Mouse (Mus musculus): ENCODE measurements around the gene Plekhh2.

The Plekhh2 gene

DNA sequence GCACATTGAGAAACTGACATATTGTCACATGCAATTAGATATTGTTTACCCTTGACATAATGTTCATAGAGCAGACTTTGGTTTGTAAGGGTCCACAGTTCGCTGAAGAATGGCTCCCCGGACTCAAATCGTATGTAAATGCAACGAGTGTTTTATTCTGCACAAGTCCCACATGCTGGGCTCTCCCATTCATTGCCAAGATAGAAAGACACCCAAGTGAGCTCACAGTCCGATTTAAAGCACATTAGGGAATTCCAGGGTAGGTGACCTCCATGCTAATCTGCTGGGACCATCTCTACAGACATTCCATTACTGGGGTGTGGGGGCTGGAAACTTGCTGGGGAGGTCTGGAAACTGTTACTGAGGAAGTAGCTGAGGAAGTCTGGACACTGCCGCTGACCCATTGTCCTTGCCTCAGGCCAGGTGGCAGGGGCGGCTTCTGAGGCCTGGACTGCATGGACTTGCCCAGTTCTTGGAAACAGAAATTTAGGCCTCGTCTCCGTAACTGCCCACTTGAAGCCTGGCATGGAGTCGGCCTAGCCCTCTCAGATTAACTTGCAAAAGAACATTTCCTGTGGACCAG, 128.2 kb downstream of the Plekhh2 start:
- DNase-seq (ENCODE audit: inconsistent age in 2 of 2, low spot score in 1 of 2): no peak

GRCm38 (mm10) chr17:84641893-84642292, 130.2 kb downstream of the Plekhh2 start:
- peak; percentile 30 to 76 for DNase-seq (ENCODE audit: inconsistent age in 2 of 2, low spot score in 1 of 2)

GRCm38 (mm10) chr17:84642324-84642723, 130.6 kb downstream of the Plekhh2 start:
- DNase-seq (ENCODE audit: inconsistent age in 2 of 2, low spot score in 1 of 2): no peak

GRCm38 (mm10) chr17:84644292-84645050, 132.8 kb downstream of the Plekhh2 start:
- no peak for DNase-seq (ENCODE audit: inconsistent age in 2 of 2, low spot score in 1 of 2)

DNA sequence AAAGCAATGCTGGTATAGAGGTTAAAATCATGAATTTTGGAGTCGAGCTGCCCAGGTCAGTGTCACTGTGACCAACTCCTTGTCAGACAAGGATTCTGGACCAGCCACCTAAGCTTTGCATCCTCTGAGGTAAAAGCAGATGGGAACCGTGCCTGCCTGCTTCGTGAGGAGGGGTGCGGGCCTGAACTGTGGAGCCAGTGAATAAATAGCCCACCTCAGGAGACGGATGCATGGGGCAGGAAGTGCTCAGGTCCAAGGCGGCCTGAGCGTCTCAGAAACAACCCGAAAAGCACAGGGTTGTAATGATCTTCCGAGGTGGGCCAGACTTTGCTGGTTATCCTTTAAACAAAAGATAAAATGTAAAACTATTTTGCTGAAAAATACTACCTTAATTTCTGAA, 133.4 kb downstream of the Plekhh2 start:
- DNase-seq (ENCODE audit: inconsistent age in 2 of 2, low spot score in 1 of 2): no peak

- no peak for DNase-seq (ENCODE audit: inconsistent age in 2 of 2, low spot score in 1 of 2)
Measured at GRCm38 (mm10) chr17:84645894-84646293, 134.2 kb downstream of the Plekhh2 start.

- DNase-seq (ENCODE audit: inconsistent age in 2 of 2, low spot score in 1 of 2): no peak
Measured at GRCm38 (mm10) chr17:84646477-84646876, 134.8 kb downstream of the Plekhh2 start.

DNA sequence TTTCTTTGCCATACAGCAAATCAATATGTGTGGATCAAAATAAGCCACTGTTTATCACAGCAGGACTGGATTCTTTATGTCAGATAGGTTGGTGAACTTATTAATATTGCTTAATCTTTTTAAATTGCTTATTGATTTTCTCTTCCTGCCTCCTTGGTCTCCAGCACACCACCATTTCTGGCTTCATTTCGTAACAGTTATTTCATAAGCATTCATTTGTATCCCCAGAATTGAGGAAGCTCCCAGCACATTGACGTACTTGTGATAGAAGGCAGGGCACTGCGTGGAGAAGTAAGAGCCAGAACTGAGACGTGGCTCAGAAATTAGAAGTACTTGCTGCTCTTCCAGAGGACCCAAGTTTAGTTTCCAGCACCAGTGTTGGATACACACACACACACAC, 135.9 kb downstream of the Plekhh2 start:
- DNase-seq (ENCODE audit: inconsistent age in 2 of 2, low spot score in 1 of 2): no peak

DNA sequence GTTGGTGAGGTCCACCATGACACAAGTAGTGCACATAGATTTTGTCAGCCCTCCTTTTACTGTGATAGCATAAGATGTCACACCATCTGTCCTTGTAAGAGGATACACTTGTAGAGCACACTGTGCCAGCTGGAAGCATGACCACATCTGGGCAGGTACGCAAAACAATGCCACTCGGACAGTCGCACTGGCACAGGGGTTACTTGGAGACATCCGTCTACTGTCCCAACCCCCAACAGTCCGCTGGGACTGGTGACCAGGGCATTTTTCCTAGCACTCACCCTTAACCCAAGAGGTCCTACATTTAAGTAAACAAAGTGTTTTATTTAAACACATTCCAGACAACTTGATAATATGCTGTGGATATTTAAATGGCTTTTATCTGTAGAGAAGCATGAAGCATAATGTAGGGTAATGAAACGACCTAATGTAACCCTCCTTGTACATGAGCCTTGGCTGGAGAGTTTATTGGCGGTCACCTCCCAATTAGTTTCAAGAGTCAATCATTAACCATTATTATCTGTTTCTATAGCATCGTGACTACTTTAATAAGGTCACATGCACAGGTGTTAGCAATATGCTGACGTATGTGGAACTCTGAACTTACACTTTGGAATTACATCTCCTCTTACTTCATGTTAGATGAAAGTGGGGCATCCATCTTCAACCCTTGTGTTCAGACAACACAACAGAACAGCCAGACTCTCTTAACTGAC, 138.8 kb downstream of the Plekhh2 start:
- DNase-seq (ENCODE audit: inconsistent age in 2 of 2, low spot score in 1 of 2): no peak

DNA sequence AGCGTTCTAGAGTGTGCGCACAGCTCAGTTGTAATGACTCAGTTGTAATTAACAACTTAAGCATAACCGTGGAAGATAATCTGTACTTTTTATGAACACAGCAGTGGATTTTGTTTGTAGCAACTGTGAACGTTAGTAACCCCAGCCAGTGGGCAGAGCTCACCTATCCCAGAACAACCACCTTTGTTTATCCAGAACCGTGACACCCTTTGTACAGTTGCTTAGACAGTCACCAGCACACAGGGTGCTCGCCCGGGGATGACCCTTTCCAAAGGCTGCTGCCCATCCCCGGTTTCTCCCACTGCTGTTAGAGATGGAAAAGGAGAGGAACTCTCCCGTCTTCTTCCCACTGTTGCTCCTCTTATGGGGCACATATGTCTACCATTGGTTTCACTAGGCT, 141.8 kb downstream of the Plekhh2 start:
- no peak for DNase-seq (ENCODE audit: inconsistent age in 2 of 2, low spot score in 1 of 2)

GRCm38 (mm10) chr17:84656205-84656604, 144.5 kb downstream of the Plekhh2 start:
- DNase-seq (ENCODE audit: inconsistent age in 2 of 2, low spot score in 1 of 2): no peak

DNA sequence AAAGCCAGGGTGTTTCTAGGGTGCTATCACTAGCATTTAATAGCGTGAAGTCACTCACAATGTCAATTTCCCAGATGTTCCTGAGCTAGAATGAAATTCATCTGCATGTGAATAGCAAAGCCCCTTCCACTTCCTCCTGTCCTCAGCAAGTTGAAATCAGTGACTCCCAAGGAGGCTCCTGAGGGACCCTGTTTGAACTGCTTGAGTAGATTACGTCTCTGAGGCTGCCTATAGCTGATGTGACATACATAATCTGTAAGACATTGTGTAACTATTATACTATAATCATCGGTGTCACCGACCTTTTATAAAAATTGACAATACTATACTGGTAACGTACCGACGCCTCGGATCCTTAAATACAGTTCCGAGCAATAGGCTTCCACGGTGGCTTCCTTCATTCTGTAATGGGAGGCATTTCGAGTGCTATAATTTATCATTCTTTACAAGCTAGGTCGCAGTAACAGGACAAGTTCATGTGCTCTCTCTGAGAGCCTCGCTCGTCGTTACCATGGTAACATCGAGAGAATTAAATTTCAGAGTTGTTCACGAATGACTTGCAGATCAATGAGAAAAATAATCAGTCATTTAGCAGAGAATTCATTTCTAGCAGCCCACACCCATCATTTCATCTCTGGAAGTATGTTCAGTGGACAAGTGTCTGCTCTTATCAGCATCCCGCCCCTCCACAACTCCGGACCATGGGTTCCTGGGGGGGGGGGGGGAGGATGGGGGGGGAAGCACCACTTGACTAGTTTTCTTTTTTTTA, 145.1 kb downstream of the Plekhh2 start:
- no peak for DNase-seq (ENCODE audit: inconsistent age in 2 of 2, low spot score in 1 of 2)

- no peak for DNase-seq (ENCODE audit: inconsistent age in 2 of 2, low spot score in 1 of 2)
Measured at GRCm38 (mm10) chr17:84657422-84657732, 145.7 kb downstream of the Plekhh2 start.

DNA sequence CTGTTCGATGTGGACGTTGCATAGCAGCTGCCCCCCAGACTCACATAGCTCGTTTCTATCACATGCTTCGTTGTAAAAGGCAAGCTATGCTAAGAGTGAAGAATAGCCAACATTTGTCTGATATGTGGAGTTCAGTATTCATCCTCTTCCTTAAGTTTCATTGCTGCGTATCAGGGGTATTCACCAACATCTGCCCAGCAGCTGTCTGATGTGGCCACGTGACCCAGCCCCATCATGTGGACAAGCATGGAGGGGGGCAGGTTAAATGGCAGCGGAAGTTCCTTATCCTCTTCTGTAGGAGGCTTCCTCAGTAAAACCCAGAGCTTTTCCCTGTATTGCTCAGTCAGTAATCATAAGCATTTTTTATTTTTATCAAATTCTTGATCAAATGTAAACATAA, 146.1 kb downstream of the Plekhh2 start:
- DNase-seq (ENCODE audit: inconsistent age in 2 of 2, low spot score in 1 of 2): no peak

DNA sequence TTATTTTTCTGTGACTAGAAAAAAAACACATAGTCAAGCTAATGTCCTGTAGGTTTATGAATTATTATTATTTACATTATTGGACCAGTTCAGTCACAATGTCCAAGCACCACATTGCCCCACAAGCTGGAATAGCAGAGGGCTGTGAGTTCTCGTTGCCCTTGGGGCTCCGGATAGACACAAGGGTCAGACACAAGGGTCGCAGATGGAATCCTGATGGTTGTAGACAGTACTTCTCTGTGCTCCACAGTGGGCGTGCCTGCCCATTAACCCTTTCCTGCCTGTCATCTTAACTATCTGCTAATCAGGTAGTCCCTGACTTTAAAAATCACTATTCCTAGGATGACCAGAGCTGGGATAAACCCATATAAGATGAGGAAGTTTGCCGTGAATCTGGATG, 146.5 kb downstream of the Plekhh2 start:
- no peak for DNase-seq (ENCODE audit: inconsistent age in 2 of 2, low spot score in 1 of 2)

- no peak for DNase-seq (ENCODE audit: inconsistent age in 2 of 2, low spot score in 1 of 2)
Measured at GRCm38 (mm10) chr17:84658951-84659350, 147.3 kb downstream of the Plekhh2 start.

DNA sequence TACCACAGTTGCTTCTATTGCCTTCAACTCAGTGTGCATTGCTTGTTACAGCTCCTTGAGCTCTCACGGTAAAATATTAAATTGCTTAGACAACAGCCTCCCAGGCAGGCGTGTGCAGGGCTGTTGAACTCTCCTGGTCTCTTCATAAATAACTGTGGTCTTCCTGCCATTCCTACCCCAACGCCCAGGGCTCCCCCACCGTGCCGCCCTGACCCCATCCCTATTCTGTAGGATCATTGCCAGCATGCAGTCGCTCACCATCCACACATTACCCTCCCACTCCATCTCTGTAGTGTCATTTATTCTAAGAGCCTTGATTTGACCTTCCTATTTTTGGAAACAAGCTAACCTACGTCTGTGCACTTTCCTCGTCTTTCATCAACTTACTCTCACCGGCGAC, 153.4 kb downstream of the Plekhh2 start:
- DNase-seq (ENCODE audit: inconsistent age in 2 of 2, low spot score in 1 of 2): no peak

DNA sequence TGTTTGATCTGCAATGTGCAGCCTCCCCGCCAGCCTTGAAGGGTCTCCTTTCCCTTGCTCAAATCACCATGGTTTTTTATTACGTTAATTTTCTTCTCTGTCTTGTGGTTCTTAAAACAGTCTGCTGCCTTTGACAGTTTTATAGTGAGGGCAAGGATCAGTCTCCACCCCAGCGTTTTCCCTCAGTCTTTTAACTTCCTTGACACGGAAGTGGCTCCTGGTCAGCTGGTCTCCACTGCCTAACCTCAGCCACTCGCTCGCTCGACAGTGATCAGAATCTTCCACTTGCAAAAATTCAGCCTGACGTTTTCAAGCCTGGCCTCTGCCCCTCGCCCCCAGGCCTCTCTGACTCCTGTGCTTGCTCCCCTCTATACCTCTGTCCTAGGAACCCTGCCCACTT, 154.0 kb downstream of the Plekhh2 start:
- DNase-seq (ENCODE audit: inconsistent age in 2 of 2, low spot score in 1 of 2): no peak

DNA sequence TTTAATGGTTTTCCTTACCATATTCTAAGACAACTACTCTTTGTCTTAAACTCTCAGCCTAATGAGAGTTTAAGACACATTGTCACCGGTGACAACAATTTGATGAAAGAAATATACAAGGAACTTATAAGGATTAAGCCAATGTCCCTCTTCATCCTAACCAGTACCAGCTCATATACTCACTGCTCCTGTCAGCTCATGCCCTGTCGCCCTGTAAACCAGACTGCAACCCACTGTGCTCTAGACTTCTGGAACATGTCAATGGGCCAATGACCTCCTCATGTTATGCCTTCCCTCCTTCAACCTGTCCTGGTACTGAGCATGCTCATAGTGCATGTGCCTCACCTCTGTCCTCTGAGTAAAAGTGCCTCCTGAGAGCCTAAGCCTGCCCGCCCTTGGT, 156.2 kb downstream of the Plekhh2 start:
- no peak for DNase-seq (ENCODE audit: inconsistent age in 2 of 2, low spot score in 1 of 2)
